Mouse (Mus musculus): ENCODE measurements around the gene Lce3e. TPM values are rescaled to one million over a fixed set of nuclear protein-coding genes. Genes with fewer than 3 reads are reported as not detected.

Gene Lce3e
- not detected for polyA plus RNA-seq (2017; shearing (Covaris generic))

GRCm38 (mm10) chr3:92966761-92967160, at the start of gene Lce3e:
Gene Lce3e, plus strand, starts transcription at chr3:92967061.

DNA sequence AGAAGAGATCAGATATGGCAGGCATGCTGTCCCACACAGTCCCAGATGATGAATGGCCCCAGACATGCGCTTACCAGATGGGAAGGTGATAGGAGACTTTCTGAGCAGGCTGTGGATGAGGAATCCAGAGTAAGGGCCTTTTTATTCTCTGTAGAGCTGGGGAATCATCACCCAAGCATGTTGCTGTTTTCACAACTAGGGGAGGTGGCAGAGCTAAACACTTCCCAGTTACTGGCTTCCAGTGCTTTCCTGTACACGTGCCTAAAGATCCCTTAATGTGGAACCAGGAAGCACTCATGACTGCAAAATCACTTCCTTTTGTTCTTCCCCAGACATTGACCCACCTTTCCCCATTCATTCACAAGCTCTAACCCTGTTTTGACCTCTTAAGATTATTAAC, 40.7 kb upstream of the Lce3e start, which contains the start of gene Lce3a:
Gene Lce3a, minus strand, starts transcription at position 101 of the 400 bp plus-strand sequence.

DNA sequence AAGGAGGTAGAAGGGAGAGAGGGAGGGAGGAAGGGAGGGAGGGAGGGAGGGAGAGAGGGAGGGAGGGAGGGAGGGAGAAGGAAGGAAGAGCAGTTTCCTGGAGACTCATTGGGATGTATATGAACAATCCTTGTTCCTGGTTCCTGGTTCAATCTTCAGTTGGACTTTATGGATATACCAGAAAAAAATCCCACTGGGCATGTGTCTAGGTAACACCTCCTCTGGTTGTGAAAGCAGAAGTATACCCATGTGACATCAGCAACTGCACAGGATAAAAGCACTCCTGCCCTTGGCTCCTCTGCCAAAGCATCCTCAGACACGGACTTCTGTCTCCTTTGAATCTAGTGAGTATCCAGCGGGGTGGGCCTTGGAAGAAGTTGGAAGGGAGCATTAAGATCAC, 34.2 kb upstream of the Lce3e start, which contains the start of gene Lce3b:
Gene Lce3b, plus strand, starts transcription at position 301 of the 400 bp plus-strand sequence.

GRCm38 (mm10) chr3:92944186-92944585, 22.7 kb upstream of the Lce3e start, which contains the start of gene Lce3c:
Gene Lce3c, plus strand, starts transcription at chr3:92944486.

GRCm38 (mm10) chr3:92957090-92957489, 9.8 kb upstream of the Lce3e start, which contains the start of gene Lce3d:
Gene Lce3d, plus strand, starts transcription at chr3:92957390.

GRCm38 (mm10) chr3:92991926-92992325, 25.1 kb downstream of the Lce3e start, which contains the start of gene Lce3f:
Gene Lce3f, plus strand, starts transcription at chr3:92992226.

GRCm38 (mm10) chr3:93015460-93016104, 48.7 kb downstream of the Lce3e start, which contains the start of gene Crct1:
Gene Crct1, minus strand, starts transcription at chr3:93015687.

Other genes with a start within 250 kb of the Lce3e start
- gene Lce1f, start 246.7 kb upstream of the Lce3e start, polyA plus RNA-seq (2017; shearing (Covaris generic)) = not detected
- gene Gm38119, start 228.0 kb upstream of the Lce3e start, polyA plus RNA-seq (2017; shearing (Covaris generic)) = not detected
- gene Lce1g, start 214.7 kb upstream of the Lce3e start, polyA plus RNA-seq (2017; shearing (Covaris generic)) = not detected
- gene Lce1h, start 202.0 kb upstream of the Lce3e start, polyA plus RNA-seq (2017; shearing (Covaris generic)) = not detected
- not detected for gene Lce1i, start 188.2 kb upstream of the Lce3e start, polyA plus RNA-seq (2017; shearing (Covaris generic))
- gene Lce1j, start 176.5 kb upstream of the Lce3e start, polyA plus RNA-seq (2017; shearing (Covaris generic)) = not detected
- gene Lce1k, start 159.2 kb upstream of the Lce3e start, polyA plus RNA-seq (2017; shearing (Covaris generic)) = not detected
- gene Kprp, start 139.8 kb upstream of the Lce3e start, polyA plus RNA-seq (2017; shearing (Covaris generic)) = not detected
- gene Lce1l, start 115.8 kb upstream of the Lce3e start, polyA plus RNA-seq (2017; shearing (Covaris generic)) = not detected
- not detected for gene 2310050C09Rik, start 96.8 kb upstream of the Lce3e start, polyA plus RNA-seq (2017; shearing (Covaris generic))
- gene Lce3a, start 40.8 kb upstream of the Lce3e start, polyA plus RNA-seq (2017; shearing (Covaris generic)) = not detected
- gene Lce3b, start 34.1 kb upstream of the Lce3e start, polyA plus RNA-seq (2017; shearing (Covaris generic)) = not detected
- gene Lce3c, start 22.6 kb upstream of the Lce3e start, polyA plus RNA-seq (2017; shearing (Covaris generic)) = not detected
- gene Lce3d, start 9.7 kb upstream of the Lce3e start, polyA plus RNA-seq (2017; shearing (Covaris generic)) = not detected
- not detected for gene Lce3f, start 25.2 kb downstream of the Lce3e start, polyA plus RNA-seq (2017; shearing (Covaris generic))
- gene Crct1, start 48.6 kb downstream of the Lce3e start, polyA plus RNA-seq (2017; shearing (Covaris generic)) = not detected
- not detected for gene Lce1m, start 52.0 kb downstream of the Lce3e start, polyA plus RNA-seq (2017; shearing (Covaris generic))
- gene Gm4858, start 101.8 kb downstream of the Lce3e start, polyA plus RNA-seq (2017; shearing (Covaris generic)) = 0.74 TPM
- gene Crnn, start 177.7 kb downstream of the Lce3e start, polyA plus RNA-seq (2017; shearing (Covaris generic)) = not detected
- not detected for gene Flg2, start 230.2 kb downstream of the Lce3e start, polyA plus RNA-seq (2017; shearing (Covaris generic))

Data from inflammation-experienced regulatory T-cells, adult 16 weeks (primary cell).